Mouse (Mus musculus): ENCODE data around the gene Lat2. TPM values are rescaled to one million over a fixed set of nuclear protein-coding genes. Genes with fewer than 3 reads are reported as not detected.

The Lat2 gene
- polyA plus RNA-seq, 1 experiment from 2014 or later, result 3.6 TPM

GRCm38 (mm10) chr5:134640371-134640770 is 25.5 kb upstream of the Lat2 start:
- peaks cover 4% of the 10 kb centered on the region; the same call in 1 of the 2 replicates for H3K36me3 ChIP-seq (ENCODE audit: control insufficient read depth, insufficient read depth, low read length)
- H3K4me3 ChIP-seq (ENCODE audit: low read depth, low read length), result no peak overlapping the region
- H3K9me3 ChIP-seq (ENCODE audit: control insufficient read depth, low read length), result no peaks in the 10 kb centered on the region
- no peak overlapping the region for H3K4me2 ChIP-seq (ENCODE audit: low read depth, low read length)
- no peak overlapping the region for H3K27ac ChIP-seq (ENCODE audit: low read depth, low read length)
- no peak for ATAC-seq (ENCODE audit: low read depth)
- H3K27me3 ChIP-seq (ENCODE audit: control insufficient read depth, insufficient read depth, low read length), result no peaks in the 10 kb centered on the region
- H3K9ac ChIP-seq (replicated peaks; ENCODE audit: low read depth, low read length), result no peak overlapping the region
- WGBS, result 82% methylated on average over 3 of the region's 3 CpGs
- peaks cover 14% of the 10 kb centered on the region for H3K4me1 ChIP-seq (ENCODE audit: control insufficient read depth, insufficient read depth, low read length)

DNA sequence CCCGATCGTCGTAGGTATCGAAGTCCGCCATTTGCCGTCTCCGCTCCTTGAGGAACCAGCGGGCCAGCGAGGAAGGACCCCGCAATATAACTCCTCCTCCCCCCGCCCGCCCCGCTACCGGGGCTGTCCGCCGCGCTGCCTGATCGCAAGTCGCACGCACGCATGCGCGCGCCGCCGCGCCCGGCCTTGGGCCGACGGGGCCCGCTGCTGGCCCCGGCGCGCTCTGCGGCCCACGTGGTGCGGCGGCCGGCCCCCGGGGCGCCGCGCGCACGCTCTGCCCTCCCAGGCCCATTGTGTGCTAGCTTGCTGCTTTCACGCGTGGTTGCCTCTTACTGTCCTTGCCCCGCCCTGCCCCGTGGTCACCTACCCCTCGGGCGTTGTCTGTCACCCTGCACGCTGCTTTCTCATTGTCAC is 24.5 kb upstream of the Lat2 start, which contains the start of gene Eif4h:
Gene Eif4h, minus strand, starts transcription at position 222 of the 414 bp plus-strand sequence.
- under 1% methylated on average over 49 of the region's 52 CpGs for WGBS
- peak within 1 kb of the TSS; percentile 99 for H3K4me3 ChIP-seq (ENCODE audit: low read depth, low read length)
- H3K27ac ChIP-seq (ENCODE audit: low read depth, low read length), result peak within 1 kb of the TSS; percentile 93
- ATAC-seq (ENCODE audit: low read depth), result peak; percentile 95
- peak within 1 kb of the TSS; percentile 97 for H3K9ac ChIP-seq (replicated peaks; ENCODE audit: low read depth, low read length)
- peak within 1 kb of the TSS; percentile 88 for H3K4me2 ChIP-seq (ENCODE audit: low read depth, low read length)
- H3K36me3 ChIP-seq (ENCODE audit: control insufficient read depth, insufficient read depth, low read length), result peaks cover 4% of the 10 kb centered on the region; the same call in 1 of the 2 replicates
- peaks cover 14% of the 10 kb centered on the region for H3K4me1 ChIP-seq (ENCODE audit: control insufficient read depth, insufficient read depth, low read length)
- no peaks in the 10 kb centered on the region for H3K27me3 ChIP-seq (ENCODE audit: control insufficient read depth, insufficient read depth, low read length)
- H3K9me3 ChIP-seq (ENCODE audit: control insufficient read depth, low read length), result no peaks in the 10 kb centered on the region

DNA sequence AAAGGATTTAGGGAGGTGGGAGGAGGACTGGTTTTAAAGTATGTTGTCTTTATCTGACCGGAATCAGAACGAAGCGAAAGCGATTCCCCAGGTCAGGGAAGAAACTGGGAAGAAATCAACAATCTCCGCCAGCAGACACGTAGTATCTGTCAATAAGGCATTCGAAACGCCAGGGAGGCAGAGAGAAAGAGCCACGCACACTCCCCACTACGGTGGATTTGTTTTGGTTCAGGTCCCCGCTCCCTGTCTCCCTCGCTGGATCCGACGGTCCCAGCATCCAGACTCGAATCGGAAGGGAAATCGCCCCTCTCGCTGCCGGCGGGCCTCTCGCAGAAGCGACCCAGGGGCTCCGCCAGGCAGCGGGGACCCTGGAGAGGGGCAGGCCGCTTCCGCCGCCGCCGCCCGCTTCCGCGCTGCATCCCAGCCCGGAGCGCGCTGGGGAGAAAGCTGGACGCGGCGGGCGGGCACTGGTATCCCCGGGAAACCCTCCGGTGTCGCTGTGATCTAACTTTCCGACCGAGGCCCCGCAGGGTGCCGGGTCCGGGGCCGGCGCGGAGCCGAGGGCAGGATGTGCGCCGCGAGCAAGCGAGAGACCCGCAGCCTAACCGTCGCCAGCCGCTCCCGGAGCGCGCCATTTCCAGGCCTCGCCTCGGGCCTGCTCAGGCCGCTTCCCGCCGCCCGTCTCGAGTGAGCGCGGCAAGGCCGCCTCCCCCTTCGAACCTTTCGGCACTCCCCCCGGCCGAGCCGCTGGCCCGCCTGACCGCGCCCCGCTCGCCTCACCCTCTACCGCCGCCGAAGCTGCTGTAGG is 23.8 kb upstream of the Lat2 start:
- Histone ChIP-seq H3K4me1 (ENCODE audit: control insufficient read depth, insufficient read depth, low read length) (peaks cover 14% of the 10 kb centered on the region), H3K27ac (ENCODE audit: low read depth, low read length) (peak overlapping the region; percentile 93), H3K4me3 (ENCODE audit: low read depth, low read length) (peak overlapping the region; percentile 99), H3K4me2 (ENCODE audit: low read depth, low read length) (peak overlapping the region; percentile 88), H3K36me3 (ENCODE audit: control insufficient read depth, insufficient read depth, low read length) (peaks cover 4% of the 10 kb centered on the region; the same call in 1 of the 2 replicates), H3K27me3 (ENCODE audit: control insufficient read depth, insufficient read depth, low read length) (no peaks in the 10 kb centered on the region), H3K9ac (replicated peaks; ENCODE audit: low read depth, low read length) (peak overlapping the region; percentile 97), H3K9me3 (ENCODE audit: control insufficient read depth, low read length) (no peaks in the 10 kb centered on the region)
- ATAC-seq (ENCODE audit: low read depth), result peak; percentile 77
- WGBS, result under 1% methylated on average over 79 of the region's 85 CpGs

DNA sequence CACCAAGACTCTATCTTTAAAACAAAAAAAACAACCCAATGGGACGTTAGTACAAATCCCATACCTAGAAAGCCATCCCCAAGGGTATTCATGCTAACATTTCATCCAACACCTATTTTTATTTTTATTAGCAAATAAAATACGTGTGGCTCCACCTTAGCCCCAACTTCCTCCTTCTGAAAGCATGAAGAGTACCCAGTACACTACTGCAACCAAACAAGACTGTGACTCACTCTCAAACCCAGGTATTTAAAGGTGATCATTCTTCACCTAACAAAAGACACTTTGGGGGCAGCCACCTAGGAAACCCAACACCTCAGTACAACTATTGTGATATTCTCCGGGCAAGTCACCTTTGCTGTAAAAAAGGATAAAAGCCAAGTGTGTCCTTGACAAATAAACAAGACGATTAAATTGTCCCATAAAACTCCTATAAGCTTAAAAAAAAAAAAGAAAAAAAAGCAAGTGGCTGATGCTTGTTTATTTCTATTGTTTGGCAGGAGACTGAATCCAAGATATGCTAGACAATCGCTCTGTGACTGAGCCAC is 23.1 kb upstream of the Lat2 start:
- Histone ChIP-seq H3K4me2 (ENCODE audit: low read depth, low read length) (peak overlapping the region; percentile 88), H3K9me3 (ENCODE audit: control insufficient read depth, low read length) (no peaks in the 10 kb centered on the region), H3K4me3 (ENCODE audit: low read depth, low read length) (peak overlapping the region; percentile 99), H3K36me3 (ENCODE audit: control insufficient read depth, insufficient read depth, low read length) (peaks cover 4% of the 10 kb centered on the region; the same call in 1 of the 2 replicates), H3K9ac (replicated peaks; ENCODE audit: low read depth, low read length) (peak overlapping the region; percentile 97), H3K4me1 (ENCODE audit: control insufficient read depth, insufficient read depth, low read length) (peaks cover 16% of the 10 kb centered on the region), H3K27ac (ENCODE audit: low read depth, low read length) (no peak overlapping the region), H3K27me3 (ENCODE audit: control insufficient read depth, insufficient read depth, low read length) (no peaks in the 10 kb centered on the region)
- ATAC-seq (ENCODE audit: low read depth), result no peak
- 36% methylated on average over 5 of the region's 5 CpGs for WGBS

GRCm38 (mm10) chr5:134632841-134633240 is 18.0 kb upstream of the Lat2 start:
- WGBS, result 66% methylated on average over 2 of the region's 2 CpGs
- H3K4me2 ChIP-seq (ENCODE audit: low read depth, low read length), result no peak overlapping the region
- H3K27me3 ChIP-seq (ENCODE audit: control insufficient read depth, insufficient read depth, low read length), result no peaks in the 10 kb centered on the region
- no peak for ATAC-seq (ENCODE audit: low read depth)
- peaks cover 8% of the 10 kb centered on the region for H3K4me1 ChIP-seq (ENCODE audit: control insufficient read depth, insufficient read depth, low read length)
- peaks cover 7% of the 10 kb centered on the region; the same call in 1 of the 2 replicates for H3K36me3 ChIP-seq (ENCODE audit: control insufficient read depth, insufficient read depth, low read length)
- no peak overlapping the region for H3K9ac ChIP-seq (replicated peaks; ENCODE audit: low read depth, low read length)
- no peak overlapping the region for H3K27ac ChIP-seq (ENCODE audit: low read depth, low read length)
- no peak overlapping the region for H3K4me3 ChIP-seq (ENCODE audit: low read depth, low read length)
- H3K9me3 ChIP-seq (ENCODE audit: control insufficient read depth, low read length), result no peaks in the 10 kb centered on the region

- Histone ChIP-seq H3K27ac (ENCODE audit: low read depth, low read length) (no peak overlapping the region), H3K36me3 (ENCODE audit: control insufficient read depth, insufficient read depth, low read length) (peaks cover 24% of the 10 kb centered on the region), H3K27me3 (ENCODE audit: control insufficient read depth, insufficient read depth, low read length) (no peaks in the 10 kb centered on the region), H3K4me1 (ENCODE audit: control insufficient read depth, insufficient read depth, low read length) (peaks cover 3% of the 10 kb centered on the region; the same call in 1 of the 2 replicates), H3K4me3 (ENCODE audit: low read depth, low read length) (no peak overlapping the region), H3K9ac (replicated peaks; ENCODE audit: low read depth, low read length) (no peak overlapping the region), H3K4me2 (ENCODE audit: low read depth, low read length) (no peak overlapping the region), H3K9me3 (ENCODE audit: control insufficient read depth, low read length) (no peaks in the 10 kb centered on the region)
- no peak for ATAC-seq (ENCODE audit: low read depth)
These were observed 16.0 kb upstream of the Lat2 start for GRCm38 (mm10) chr5:134630835-134631234.

GRCm38 (mm10) chr5:134629508-134629907 is 14.7 kb upstream of the Lat2 start:
- H3K27me3 ChIP-seq (ENCODE audit: control insufficient read depth, insufficient read depth, low read length), result no peaks in the 10 kb centered on the region
- no peak for ATAC-seq (ENCODE audit: low read depth)
- no peak overlapping the region for H3K9ac ChIP-seq (replicated peaks; ENCODE audit: low read depth, low read length)
- no peak overlapping the region for H3K27ac ChIP-seq (ENCODE audit: low read depth, low read length)
- H3K9me3 ChIP-seq (ENCODE audit: control insufficient read depth, low read length), result no peaks in the 10 kb centered on the region
- 88% methylated on average over 4 of the region's 4 CpGs for WGBS
- peaks cover 35% of the 10 kb centered on the region for H3K36me3 ChIP-seq (ENCODE audit: control insufficient read depth, insufficient read depth, low read length)
- H3K4me2 ChIP-seq (ENCODE audit: low read depth, low read length), result no peak overlapping the region
- no peak overlapping the region for H3K4me3 ChIP-seq (ENCODE audit: low read depth, low read length)
- H3K4me1 ChIP-seq (ENCODE audit: control insufficient read depth, insufficient read depth, low read length), result peaks cover 3% of the 10 kb centered on the region; the same call in 1 of the 2 replicates

DNA sequence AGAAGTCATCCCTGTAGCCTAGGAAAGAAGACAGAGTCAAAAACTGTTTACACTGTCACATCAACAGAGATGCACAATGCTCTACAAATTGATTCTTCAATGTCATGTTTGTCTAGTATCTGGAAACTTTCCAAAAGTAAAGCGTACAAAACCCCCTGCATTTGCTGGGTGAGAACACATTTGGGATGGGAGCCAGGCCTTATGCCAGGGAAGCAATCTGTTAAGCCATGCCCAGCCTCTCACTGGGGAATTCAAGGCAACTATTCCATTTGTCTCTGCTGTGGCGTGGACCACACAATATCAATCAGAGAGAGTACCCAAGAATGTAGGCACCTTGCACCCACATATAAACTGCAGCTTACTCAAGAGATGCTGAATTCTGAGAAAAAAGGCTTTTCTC is 7.2 kb upstream of the Lat2 start:
- Histone ChIP-seq H3K27ac (ENCODE audit: low read depth, low read length) (no peak overlapping the region; the same call in 1 of the 2 replicates), H3K9ac (replicated peaks; ENCODE audit: low read depth, low read length) (no peak overlapping the region), H3K27me3 (ENCODE audit: control insufficient read depth, insufficient read depth, low read length) (no peaks in the 10 kb centered on the region), H3K4me1 (ENCODE audit: control insufficient read depth, insufficient read depth, low read length) (no peaks in the 10 kb centered on the region), H3K4me3 (ENCODE audit: low read depth, low read length) (no peak overlapping the region), H3K9me3 (ENCODE audit: control insufficient read depth, low read length) (no peaks in the 10 kb centered on the region), H3K36me3 (ENCODE audit: control insufficient read depth, insufficient read depth, low read length) (peaks cover 93% of the 10 kb centered on the region), H3K4me2 (ENCODE audit: low read depth, low read length) (no peak overlapping the region)
- no peak for ATAC-seq (ENCODE audit: low read depth)
- WGBS, result 51% methylated on average over 2 of the region's 2 CpGs

DNA sequence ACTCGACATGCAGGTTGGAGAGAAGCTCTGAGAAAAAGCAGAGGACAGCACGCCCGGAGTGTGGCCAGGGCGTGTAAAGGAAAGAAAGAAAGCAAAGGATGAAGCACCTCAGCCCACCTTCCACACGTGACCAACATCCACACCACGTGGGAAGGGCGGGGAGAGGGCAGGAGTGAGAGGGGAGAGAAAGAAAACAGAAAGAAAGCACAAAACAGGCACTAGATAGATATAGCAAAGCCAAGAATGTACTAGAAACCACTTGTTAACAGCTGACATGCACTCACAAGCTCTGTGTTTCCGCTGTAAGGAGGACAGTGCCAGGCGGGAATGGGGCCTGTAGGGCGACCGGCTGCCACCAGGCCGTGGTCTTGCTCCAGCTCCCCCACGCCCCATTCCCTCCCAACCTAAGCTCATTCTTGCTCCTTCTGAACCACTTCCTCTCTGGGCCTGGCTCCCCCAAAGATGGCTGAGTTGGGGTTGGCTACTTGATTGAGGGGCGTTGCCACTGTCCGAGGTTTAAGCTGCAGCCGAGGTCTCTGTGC is 6.3 kb upstream of the Lat2 start:
- Histone ChIP-seq H3K9ac (replicated peaks; ENCODE audit: low read depth, low read length) (no peak overlapping the region), H3K4me3 (ENCODE audit: low read depth, low read length) (no peak overlapping the region), H3K9me3 (ENCODE audit: control insufficient read depth, low read length) (no peaks in the 10 kb centered on the region), H3K4me2 (ENCODE audit: low read depth, low read length) (no peak overlapping the region), H3K27ac (ENCODE audit: low read depth, low read length) (no peak overlapping the region; the same call in 1 of the 2 replicates), H3K36me3 (ENCODE audit: control insufficient read depth, insufficient read depth, low read length) (peaks cover 84% of the 10 kb centered on the region), H3K27me3 (ENCODE audit: control insufficient read depth, insufficient read depth, low read length) (no peaks in the 10 kb centered on the region), H3K4me1 (ENCODE audit: control insufficient read depth, insufficient read depth, low read length) (no peaks in the 10 kb centered on the region)
- WGBS, result 92% methylated on average over 16 of the region's 16 CpGs
- no peak for ATAC-seq (ENCODE audit: low read depth)
